Mouse (Mus musculus) C2C12 (cell line): ENCODE data around the gene Tmem189.
"Not testable (repeated sequence)": the region's sequence is repeated elsewhere in the genome, so short reads cannot be mapped to it uniquely, and the experiment has no call there.

Experiments
- CTCF ChIP-seq: IDR thresholded peaks from one replicate; pipeline ENCODE4 v1.5.1; 2011; ENCODE audit not compliant: control insufficient read depth, insufficient read depth, insufficient read length
- FOSL1 ChIP-seq: IDR thresholded peaks from one replicate; pipeline ENCODE4 v1.8.0; 2011; ENCODE audit warnings: mild to moderate bottlenecking, low read length; ENCODE audit not compliant: poor library complexity, insufficient read depth, severe bottlenecking

GRCm38 (mm10) chr2:167643356-167644052, 46.1 kb downstream of the Tmem189 start:
- TF ChIP-seq FOSL1, CTCF: not testable (repeated sequence)
